Mouse (Mus musculus) gastrocnemius, adult 2 months (tissue): ENCODE measurements around the gene Ciao2a. TPM values are rescaled to one million over a fixed set of nuclear protein-coding genes. Genes with fewer than 3 reads are reported as not detected.

Experiments
- DNase-seq: peaks from one replicate; pipeline ENCODE4 v3.0.0; 2022
- H3K27ac ChIP-seq: fragments of 200-600 bp; 2 replicates; pipeline ENCODE4 v1.8.1; 2022; ENCODE audit warnings: mild to moderate bottlenecking
- H3K4me3 ChIP-seq: fragments of 200-600 bp; 2 replicates; pipeline ENCODE4 v1.8.1; 2022; ENCODE audit warnings: mild to moderate bottlenecking, moderate library complexity
- CTCF ChIP-seq: fragments of 200-600 bp; IDR thresholded peaks from 2 replicates; pipeline ENCODE4 v1.8.1; 2022; ENCODE audit warnings: antibody characterized with exemption, mild to moderate bottlenecking, moderate library complexity
- intact Hi-C: fragments of 180-260 bp; cut with DNase I; formaldehyde crosslinking; loops from one replicate; pipeline ENCODE4 v1.15.1; 2025
- total RNA-seq, 2 experiments: library from RNA; stranded (reverse); gene quantifications; 2 replicates each; pipeline ENCODE4 v1.2.3; 2021

The Ciao2a gene
- total RNA-seq, 2 experiments from 2014 or later: 43.7 to 52.9 TPM

GRCm38 (mm10) chr9:66102668-66103067, 23.7 kb upstream of the Ciao2a start:
- no peak overlapping the region for H3K4me3 ChIP-seq
- no peak overlapping the region for H3K27ac ChIP-seq
- TF ChIP-seq CTCF: no peak
- DNase-seq: no peak
- intact Hi-C loops: no loop called here

GRCm38 (mm10) chr9:66104601-66105000, 21.8 kb upstream of the Ciao2a start:
- no peak overlapping the region for H3K4me3 ChIP-seq
- intact Hi-C loops: no loop called here
- no peak for TF ChIP-seq CTCF

GRCm38 (mm10) chr9:66105168-66105567, 21.2 kb upstream of the Ciao2a start:
- no peak for DNase-seq
- H3K27ac ChIP-seq: no peak overlapping the region
- intact Hi-C loops: no loop called here
- no peak overlapping the region for H3K4me3 ChIP-seq
- TF ChIP-seq CTCF: no peak

More at GRCm38 (mm10) chr9:66104601-66105000, 21.8 kb upstream of the Ciao2a start:
- no peak for DNase-seq
- H3K27ac ChIP-seq: no peak overlapping the region

GRCm38 (mm10) chr9:66109574-66109973, 16.8 kb upstream of the Ciao2a start:
- Histone ChIP-seq H3K4me3 (no peak overlapping the region), H3K27ac (no peak overlapping the region)
- no peak for TF ChIP-seq CTCF
- no peak for DNase-seq
- intact Hi-C loops: no loop called here

- intact Hi-C loops: no loop called here
- no peak for TF ChIP-seq CTCF
- H3K4me3 ChIP-seq: no peak overlapping the region
- H3K27ac ChIP-seq: no peak overlapping the region
- no peak for DNase-seq
Measured at GRCm38 (mm10) chr9:66110126-66110525, 16.3 kb upstream of the Ciao2a start.

GRCm38 (mm10) chr9:66110611-66111379, 15.6 kb upstream of the Ciao2a start:
- DNase-seq: no peak
- intact Hi-C loops: no loop called here
- Histone ChIP-seq H3K4me3 (no peak overlapping the region), H3K27ac (no peak overlapping the region)
- no peak for TF ChIP-seq CTCF

GRCm38 (mm10) chr9:66114341-66114740, 12.1 kb upstream of the Ciao2a start:
- Histone ChIP-seq H3K27ac (no peak overlapping the region), H3K4me3 (no peak overlapping the region)
- no peak for TF ChIP-seq CTCF
- no peak for DNase-seq
- intact Hi-C loops: no loop called here

GRCm38 (mm10) chr9:66116890-66117289, 9.5 kb upstream of the Ciao2a start:
- peak; percentile 44 for DNase-seq
- intact Hi-C loops: no loop called here
- no peak for TF ChIP-seq CTCF

GRCm38 (mm10) chr9:66119498-66119897, 6.9 kb upstream of the Ciao2a start:
- H3K27ac ChIP-seq: no peak overlapping the region
- no peak overlapping the region for H3K4me3 ChIP-seq
- intact Hi-C loops: no loop called here
- DNase-seq: no peak
- TF ChIP-seq CTCF: no peak

More at GRCm38 (mm10) chr9:66116890-66117289, 9.5 kb upstream of the Ciao2a start:
- H3K27ac ChIP-seq: peak overlapping the region; percentile 64
- no peak overlapping the region for H3K4me3 ChIP-seq

- Histone ChIP-seq H3K27ac (no peak overlapping the region), H3K4me3 (no peak overlapping the region)
- TF ChIP-seq CTCF: no peak
- intact Hi-C loops: loop anchor here (5.0 kb wide), 1 partner anchor 58 kb away; the partner anchor contains the start of gene Ppib
- DNase-seq: no peak
Measured at GRCm38 (mm10) chr9:66120106-66120505, 6.3 kb upstream of the Ciao2a start.

- Histone ChIP-seq H3K4me3 (no peak overlapping the region), H3K27ac (no peak overlapping the region)
- no peak for TF ChIP-seq CTCF
- DNase-seq: no peak
- intact Hi-C loops: loop anchor here (5.0 kb wide), 1 partner anchor 59 kb away; the partner anchor contains the start of gene Ppib
Measured at GRCm38 (mm10) chr9:66120945-66121344, 5.5 kb upstream of the Ciao2a start.

- intact Hi-C loops: loop anchor here (5.0 kb wide), 1 partner anchor 59 kb away; the partner anchor contains the start of gene Ppib
- no peak for TF ChIP-seq CTCF
- no peak overlapping the region for H3K4me3 ChIP-seq
- H3K27ac ChIP-seq: no peak overlapping the region
- no peak for DNase-seq
Measured at GRCm38 (mm10) chr9:66121421-66121820, 5.0 kb upstream of the Ciao2a start.

- DNase-seq: no peak
- intact Hi-C loops: loop anchor here (5.0 kb wide), 1 partner anchor 61 kb away; the partner anchor contains the start of gene Ppib
- TF ChIP-seq CTCF: no peak
- Histone ChIP-seq H3K27ac (peak overlapping the region; percentile 95), H3K4me3 (peak overlapping the region; percentile 99)
Measured at GRCm38 (mm10) chr9:66123648-66124047, 2.8 kb upstream of the Ciao2a start.
